Mouse (Mus musculus) forebrain, embryonic 10.5 days (tissue): ENCODE results near the gene Hnrnpa3. TPM values are rescaled to one million over a fixed set of nuclear protein-coding genes. Genes with fewer than 3 reads are reported as not detected.

Experiments
- DNase-seq: peaks from one replicate; pipeline ENCODE4 v3.0.0-alpha.2; 2017; ENCODE audit warnings: low spot score; ENCODE audit errors: extremely low spot score
- H3K27ac ChIP-seq: fragments of 300-500 bp; sonication (generic); 2 replicates; pipeline ENCODE4 v1.5.1; 2016; ENCODE audit warnings: mild to moderate bottlenecking
- H3K27me3 ChIP-seq: fragments of 300-500 bp; sonication (generic); 2 replicates; pipeline ENCODE4 v1.6.1; 2016; ENCODE audit warnings: mild to moderate bottlenecking; ENCODE audit not compliant: poor library complexity, severe bottlenecking
- H3K36me3 ChIP-seq: fragments of 300-500 bp; sonication (generic); replicated peaks from 2 replicates; pipeline ENCODE4 v1.6.1; 2016; ENCODE audit warnings: mild to moderate bottlenecking, moderate library complexity
- H3K4me1 ChIP-seq: fragments of 300-500 bp; sonication (generic); 2 replicates; pipeline ENCODE4 v1.6.1; 2016
- H3K4me3 ChIP-seq: fragments of 300-500 bp; sonication (generic); 2 replicates; pipeline ENCODE4 v1.5.1; 2016; ENCODE audit warnings: mild to moderate bottlenecking, moderate library complexity
- H3K9me3 ChIP-seq: fragments of 300-500 bp; sonication (generic); 2 replicates; pipeline ENCODE4 v1.6.1; 2016; ENCODE audit warnings: mild to moderate bottlenecking, moderate library complexity
- WGBS: fragments of 180-500 bp; shearing (Covaris S2); methylation state at CpG from one replicate; pipeline ENCODE4 v1.1.7; 2016; 5-methylcytosine and 5-hydroxymethylcytosine counted together
- polyA plus RNA-seq: library from polyadenylated mRNA; unstranded; fragments of >200 nt; fragmentation: Nextera tagmentation; extraction: Ambion mirVana; gene quantifications from 2 replicates; pipeline ENCODE4 v1.2.1, GENCODE M21; 2016

Hnrnpa3 gene
- polyA plus RNA-seq, 1 experiment from 2014 or later = 405 TPM

- no peaks in the 10 kb centered on the region for H3K27me3 ChIP-seq
- no peak for DNase-seq
- peaks cover 85% of the 10 kb centered on the region for H3K4me1 ChIP-seq
- no peaks in the 10 kb centered on the region for H3K36me3 ChIP-seq
- 86% methylated on average over 9 of the region's 9 CpGs for WGBS
- no peaks in the 10 kb centered on the region for H3K9me3 ChIP-seq
- H3K4me3 ChIP-seq = peak overlapping the region; percentile 78
- H3K27ac ChIP-seq = peak overlapping the region; percentile 97; the same call in 1 of the 2 replicates
These were observed 42.9 kb downstream of the Hnrnpa3 start for GRCm38 (mm10) chr2:75701822-75702587.

GRCm38 (mm10) chr2:75702588-75702976 lies 43.5 kb downstream of the Hnrnpa3 start:
- peak overlapping the region; percentile 97 for H3K27ac ChIP-seq
- no peaks in the 10 kb centered on the region for H3K36me3 ChIP-seq
- WGBS = 59% methylated on average over 5 of the region's 5 CpGs

GRCm38 (mm10) chr2:75703375-75704181 lies 44.5 kb downstream of the Hnrnpa3 start:
- DNase-seq = peak; percentile 92
- Histone ChIP-seq H3K4me3 (peak overlapping the region; percentile 78), H3K9me3 (no peaks in the 10 kb centered on the region), H3K4me1 (peaks cover 80% of the 10 kb centered on the region), H3K27ac (peak overlapping the region; percentile 97), H3K27me3 (no peaks in the 10 kb centered on the region), H3K36me3 (no peaks in the 10 kb centered on the region)
- WGBS = under 1% methylated on average over 62 of the region's 62 CpGs

More at GRCm38 (mm10) chr2:75702588-75702976, 43.5 kb downstream of the Hnrnpa3 start:
- no peaks in the 10 kb centered on the region for H3K27me3 ChIP-seq
- peak overlapping the region; percentile 78 for H3K4me3 ChIP-seq
- no peaks in the 10 kb centered on the region for H3K9me3 ChIP-seq
- peaks cover 87% of the 10 kb centered on the region for H3K4me1 ChIP-seq
- no peak for DNase-seq

- peaks cover 74% of the 10 kb centered on the region for H3K4me1 ChIP-seq
These were observed 45.4 kb downstream of the Hnrnpa3 start, which contains the start of gene Nfe2l2 for GRCm38 (mm10) chr2:75704234-75705161. Gene Nfe2l2, minus strand, starts transcription at chr2:75704641.

GRCm38 (mm10) chr2:75705162-75705752 lies 46.2 kb downstream of the Hnrnpa3 start:
- H3K4me1 ChIP-seq = peaks cover 69% of the 10 kb centered on the region
- DNase-seq = no peak
- no peaks in the 10 kb centered on the region for H3K27me3 ChIP-seq
- 37% methylated on average over 19 of the region's 19 CpGs for WGBS
- no peaks in the 10 kb centered on the region for H3K9me3 ChIP-seq
- peak overlapping the region; percentile 78 for H3K4me3 ChIP-seq
- no peaks in the 10 kb centered on the region for H3K36me3 ChIP-seq
- H3K27ac ChIP-seq = peak overlapping the region; percentile 97

More at GRCm38 (mm10) chr2:75704234-75705161, 45.4 kb downstream of the Hnrnpa3 start, which contains the start of gene Nfe2l2:
- under 1% methylated on average over 58 of the region's 58 CpGs for WGBS
- Histone ChIP-seq H3K4me3 (peak within 1 kb of the TSS; percentile 78), H3K27me3 (no peaks in the 10 kb centered on the region), H3K27ac (peak within 1 kb of the TSS; percentile 97), H3K36me3 (no peaks in the 10 kb centered on the region), H3K9me3 (no peaks in the 10 kb centered on the region)
- peak; percentile 100 for DNase-seq

- no peak for DNase-seq
- H3K9me3 ChIP-seq = no peaks in the 10 kb centered on the region
- H3K4me3 ChIP-seq = no peak overlapping the region
- 0 out of 2 replicates have a peak overlapping the region, but pooled peaks have one; percentile 41 for H3K27ac ChIP-seq
- peaks cover 62% of the 10 kb centered on the region for H3K4me1 ChIP-seq
- no peaks in the 10 kb centered on the region for H3K36me3 ChIP-seq
- no peaks in the 10 kb centered on the region for H3K27me3 ChIP-seq
- 88% methylated on average over 5 of the region's 5 CpGs for WGBS
These were observed 47.4 kb downstream of the Hnrnpa3 start for GRCm38 (mm10) chr2:75706435-75706834.

GRCm38 (mm10) chr2:75707420-75707819 lies 48.4 kb downstream of the Hnrnpa3 start:
- no peak for DNase-seq
- Histone ChIP-seq H3K36me3 (no peaks in the 10 kb centered on the region), H3K27me3 (no peaks in the 10 kb centered on the region), H3K4me3 (no peak overlapping the region), H3K9me3 (no peaks in the 10 kb centered on the region), H3K27ac (no peak overlapping the region), H3K4me1 (peaks cover 53% of the 10 kb centered on the region)
- 31% methylated on average over 1 of the region's 1 CpGs for WGBS

- H3K4me3 ChIP-seq = no peak overlapping the region
- H3K27ac ChIP-seq = no peak overlapping the region
- no peak for DNase-seq
- 85% methylated on average over 3 of the region's 3 CpGs for WGBS
- no peaks in the 10 kb centered on the region for H3K9me3 ChIP-seq
- H3K27me3 ChIP-seq = no peaks in the 10 kb centered on the region
- H3K36me3 ChIP-seq = no peaks in the 10 kb centered on the region
- peaks cover 22% of the 10 kb centered on the region for H3K4me1 ChIP-seq
These were observed 54.0 kb downstream of the Hnrnpa3 start for GRCm38 (mm10) chr2:75713083-75713482.

- H3K27ac ChIP-seq = no peak overlapping the region
- H3K36me3 ChIP-seq = no peaks in the 10 kb centered on the region
- peaks cover 19% of the 10 kb centered on the region for H3K4me1 ChIP-seq
- H3K4me3 ChIP-seq = no peak overlapping the region
- H3K9me3 ChIP-seq = no peaks in the 10 kb centered on the region
- DNase-seq = no peak
- WGBS = 80% methylated on average over 4 of the region's 4 CpGs
- H3K27me3 ChIP-seq = no peaks in the 10 kb centered on the region
These were observed 55.7 kb downstream of the Hnrnpa3 start for GRCm38 (mm10) chr2:75714766-75715165.

- Histone ChIP-seq H3K36me3 (no peaks in the 10 kb centered on the region), H3K27me3 (no peaks in the 10 kb centered on the region), H3K4me3 (no peak overlapping the region), H3K9me3 (no peaks in the 10 kb centered on the region), H3K27ac (peak overlapping the region; percentile 63), H3K4me1 (peaks cover 19% of the 10 kb centered on the region)
- 56% methylated on average over 12 of the region's 12 CpGs for WGBS
- no peak for DNase-seq
These were observed 57.3 kb downstream of the Hnrnpa3 start for GRCm38 (mm10) chr2:75716046-75717016.
